Mouse (Mus musculus) lung, adult 18-20 months (tissue): Measurements from ENCODE around the gene Csf1.
A peak's percentile ranks its signal among the peaks of the same experiment; 100 is the strongest.
"Not testable (repeated sequence)": the region's sequence is repeated elsewhere in the genome, so short reads cannot be mapped to it uniquely, and the experiment has no call there.

Experiments
- DNase-seq, 2 experiments: peaks; one replicate each; pipeline ENCODE4 v3.0.0; 2022; ENCODE audit warnings: mixed read lengths in 2 of 2

Csf1 gene

GRCm38 (mm10) chr3:107746026-107746425 lies 14.2 kb downstream of the Csf1 start:
- no peak for DNase-seq

- no peak for DNase-seq
These were observed 16.6 kb downstream of the Csf1 start for GRCm38 (mm10) chr3:107743650-107744049.

DNA sequence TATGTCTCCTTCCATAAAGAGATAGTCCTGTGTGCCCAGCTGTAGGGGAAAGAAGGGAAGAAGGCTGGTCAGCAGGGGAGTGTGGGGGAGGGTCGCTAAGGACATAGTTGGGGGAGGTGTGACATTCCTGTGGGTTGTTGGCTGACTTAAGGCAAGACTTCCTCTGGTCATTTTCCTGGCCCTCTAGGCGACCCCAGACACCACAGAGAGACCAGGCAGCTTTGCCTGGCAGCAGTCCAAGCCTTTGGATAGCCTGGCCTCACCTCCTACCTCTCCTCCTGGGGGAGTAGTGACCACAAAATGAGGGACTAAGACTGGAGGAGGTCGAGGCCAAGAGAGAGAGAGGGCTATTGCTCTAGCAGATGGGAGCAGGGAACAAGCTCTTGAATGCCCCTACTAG lies 17.2 kb downstream of the Csf1 start:
- no peak for DNase-seq

- DNase-seq: no peak
These were observed 18.1 kb downstream of the Csf1 start for GRCm38 (mm10) chr3:107742071-107742710.

DNA sequence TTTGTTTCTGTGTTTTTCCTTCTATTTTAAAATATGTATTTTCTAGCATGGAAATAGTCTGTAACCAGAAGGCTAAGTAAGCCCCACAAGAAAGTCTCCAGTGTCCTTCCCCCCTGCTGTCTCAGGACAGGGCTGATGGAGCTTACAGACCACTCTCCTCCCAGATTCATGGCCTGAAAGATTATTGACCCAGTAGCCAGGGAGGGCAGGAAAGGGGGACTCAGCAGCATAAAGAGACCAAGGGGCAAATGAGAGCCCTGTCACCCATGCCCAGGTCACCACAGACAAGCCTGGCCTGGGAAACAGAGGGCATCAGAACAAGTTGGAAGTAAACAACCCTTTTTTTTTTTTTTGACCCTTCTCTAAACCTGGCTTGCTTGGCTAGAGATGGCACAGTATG lies 18.9 kb downstream of the Csf1 start:
- DNase-seq: no peak

- no peak for DNase-seq
These were observed 19.6 kb downstream of the Csf1 start for GRCm38 (mm10) chr3:107740578-107741207.

DNA sequence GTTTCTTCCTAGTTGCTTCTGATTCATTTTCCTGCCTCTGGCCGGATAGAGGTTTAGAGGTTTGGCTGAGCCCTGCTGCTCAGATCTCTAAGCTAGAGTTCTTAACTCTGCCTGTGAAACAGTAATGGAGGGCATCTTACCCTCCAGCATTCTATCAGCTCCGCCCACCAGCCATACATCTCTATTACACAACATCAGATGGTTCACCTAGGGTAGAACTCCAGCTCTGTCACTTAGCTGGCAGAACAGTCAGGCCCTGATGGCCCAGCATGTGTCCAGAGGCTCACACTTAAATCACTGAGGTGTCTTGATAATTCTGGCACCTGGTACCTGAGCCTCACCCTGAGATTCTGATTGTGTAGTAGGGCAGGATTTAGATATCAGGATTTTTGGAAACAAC lies 20.3 kb downstream of the Csf1 start:
- no peak for DNase-seq

- no peak for DNase-seq
These were observed 20.8 kb downstream of the Csf1 start for GRCm38 (mm10) chr3:107739456-107739855.

- no peak for DNase-seq
These were observed 21.6 kb downstream of the Csf1 start for GRCm38 (mm10) chr3:107738620-107739019.

DNA sequence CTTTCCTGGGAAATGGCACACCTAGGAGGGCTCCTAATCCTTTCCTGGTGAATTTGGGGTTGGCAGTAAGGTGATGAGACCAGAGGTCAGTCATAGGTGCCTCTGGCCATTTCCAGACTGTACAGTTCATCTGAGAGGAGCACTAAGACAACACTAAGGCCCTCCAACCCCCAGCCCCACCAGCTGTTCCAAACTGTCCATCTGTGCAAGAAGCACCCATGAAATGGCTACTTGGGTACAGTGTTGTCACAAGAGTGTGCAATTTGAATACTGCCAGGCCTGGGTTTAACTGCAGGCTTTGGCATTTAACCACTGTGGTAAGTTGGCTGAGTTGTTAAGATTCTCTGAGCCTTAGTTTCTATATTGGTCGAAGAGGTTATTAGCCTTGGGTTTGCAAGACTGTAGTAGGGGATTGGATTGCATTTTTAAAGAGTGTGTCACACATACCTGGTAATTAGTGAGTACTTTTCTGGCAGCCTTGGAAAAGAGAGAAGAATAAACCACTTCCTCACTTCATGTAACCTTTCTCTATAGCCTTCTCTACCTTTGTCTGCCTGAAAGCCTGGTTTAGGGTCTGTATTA lies 22.6 kb downstream of the Csf1 start:
- no peak for DNase-seq

DNA sequence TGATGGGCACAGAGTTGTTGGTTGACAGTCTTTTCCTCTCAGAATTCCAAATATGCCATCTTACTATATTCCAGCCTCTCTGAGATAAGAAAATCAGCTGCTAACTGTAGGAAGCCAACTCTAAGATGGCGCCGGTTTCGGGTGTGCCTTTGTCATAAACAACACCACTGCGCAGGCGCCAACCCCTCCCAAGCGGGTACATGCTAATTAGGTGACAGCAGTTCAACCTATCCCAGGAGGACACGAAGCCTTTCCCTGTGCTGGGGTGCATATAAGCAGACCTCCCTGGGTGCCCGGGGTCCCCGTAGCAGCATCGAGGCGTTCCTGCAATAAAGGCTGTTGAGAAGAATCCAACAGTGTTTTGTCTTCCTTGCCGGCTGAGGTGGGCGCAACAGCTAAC lies 24.6 kb downstream of the Csf1 start:
- not testable (repeated sequence) for DNase-seq

GRCm38 (mm10) chr3:107733329-107733728 lies 26.9 kb downstream of the Csf1 start:
- no peak for DNase-seq

DNA sequence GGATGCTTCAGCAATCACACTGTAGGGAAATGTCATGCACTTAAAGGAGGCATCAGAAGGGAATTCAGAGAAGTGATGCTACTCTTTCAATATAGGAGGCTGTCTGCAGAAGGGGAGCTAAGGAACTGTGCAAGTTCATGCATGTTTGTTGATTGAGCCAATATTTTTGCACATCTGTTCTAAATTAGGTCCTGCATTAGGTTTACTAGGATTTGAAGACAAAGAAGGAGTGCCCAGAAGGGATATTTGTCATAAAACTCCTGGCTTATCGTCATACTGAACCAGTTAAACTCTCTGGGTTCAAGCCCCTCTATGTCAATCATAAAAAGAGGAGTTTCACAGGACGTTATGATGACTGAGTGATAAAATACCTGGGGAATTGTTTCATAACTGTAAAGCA lies 30.0 kb downstream of the Csf1 start:
- no peak for DNase-seq

DNA sequence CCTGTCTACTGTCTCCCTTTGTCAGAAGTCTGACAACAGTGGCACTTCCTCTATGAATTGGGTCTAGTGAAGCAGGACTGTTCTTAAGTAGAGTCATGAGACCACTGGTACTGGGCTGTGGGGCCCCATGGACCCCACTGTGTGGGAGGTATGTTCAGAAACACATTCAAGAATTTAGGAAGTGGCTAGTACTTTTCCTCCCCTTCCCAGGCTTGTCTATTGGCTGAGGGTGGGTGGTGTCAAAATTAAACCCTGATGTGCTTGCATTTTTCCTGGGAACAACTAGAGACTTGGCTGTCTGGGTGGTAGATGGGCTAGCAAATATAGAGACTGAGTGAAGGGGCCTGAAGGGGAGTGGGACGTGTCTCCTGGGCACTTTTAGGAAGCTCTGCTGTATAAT lies 31.8 kb downstream of the Csf1 start:
- DNase-seq: no peak

DNA sequence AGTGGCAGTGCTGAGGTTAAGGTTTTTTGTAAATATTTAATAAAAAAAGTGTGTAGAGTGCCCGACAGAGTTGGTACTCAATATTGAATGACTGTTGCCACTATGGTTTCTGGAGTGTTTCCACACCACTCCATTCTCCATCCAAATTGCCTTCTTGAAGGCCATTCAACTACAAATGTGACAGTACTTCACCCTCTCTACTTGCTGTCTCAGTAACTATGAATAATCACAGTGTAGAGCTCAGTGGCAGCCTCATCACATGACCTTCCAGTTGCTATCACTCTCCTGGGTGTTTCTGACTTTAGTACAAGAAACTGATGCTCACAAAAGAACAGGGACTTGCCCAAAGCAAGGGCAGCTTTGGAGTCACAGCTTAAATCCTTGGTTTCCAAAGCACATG lies 44.3 kb downstream of the Csf1 start:
- peak; percentile 17 to 50 for DNase-seq

GRCm38 (mm10) chr3:107714276-107714933 lies 45.9 kb downstream of the Csf1 start:
- no peak for DNase-seq

- DNase-seq: no peak
These were observed 48.2 kb downstream of the Csf1 start for GRCm38 (mm10) chr3:107712081-107712480.

GRCm38 (mm10) chr3:107709156-107709555 lies 51.1 kb downstream of the Csf1 start:
- no peak for DNase-seq

GRCm38 (mm10) chr3:107707239-107707638 lies 53.0 kb downstream of the Csf1 start:
- DNase-seq: no peak

DNA sequence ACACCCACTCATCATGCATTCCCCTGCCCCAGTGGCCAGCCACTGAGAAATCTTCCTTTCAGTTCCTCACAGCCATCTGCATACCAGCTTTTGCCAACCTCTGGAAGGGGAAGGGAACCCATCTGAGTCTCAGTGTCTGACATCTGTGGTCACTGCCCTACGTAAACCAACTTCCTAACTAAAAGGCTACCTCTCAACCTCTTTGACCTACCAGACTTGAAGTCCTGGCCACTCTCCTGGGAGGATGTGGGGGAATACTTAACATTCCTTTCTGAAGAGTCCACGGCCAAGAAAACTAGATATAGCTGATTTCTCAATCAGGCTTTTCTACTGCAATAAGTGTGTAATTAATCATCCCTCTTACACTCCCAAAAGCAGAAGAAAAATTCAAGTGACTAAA lies 54.1 kb downstream of the Csf1 start:
- peak; percentile 13 to 21 for DNase-seq

DNA sequence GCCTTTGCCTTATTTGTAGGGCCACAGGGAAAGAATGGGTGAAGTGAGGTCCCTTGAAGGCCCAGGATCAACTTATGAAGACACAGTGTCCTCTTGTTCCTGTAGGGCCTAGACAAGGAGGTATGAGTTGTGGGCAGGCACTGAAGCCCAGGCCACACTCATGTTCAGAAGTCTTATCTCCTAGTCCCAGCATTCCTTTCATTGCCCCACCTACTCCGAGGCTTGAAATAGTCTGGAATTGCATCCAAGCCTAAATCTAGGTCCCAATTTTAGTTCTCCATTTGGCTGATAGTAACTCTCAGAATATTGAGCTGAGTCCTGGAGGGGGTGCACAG lies 55.9 kb downstream of the Csf1 start:
- no peak for DNase-seq

DNA sequence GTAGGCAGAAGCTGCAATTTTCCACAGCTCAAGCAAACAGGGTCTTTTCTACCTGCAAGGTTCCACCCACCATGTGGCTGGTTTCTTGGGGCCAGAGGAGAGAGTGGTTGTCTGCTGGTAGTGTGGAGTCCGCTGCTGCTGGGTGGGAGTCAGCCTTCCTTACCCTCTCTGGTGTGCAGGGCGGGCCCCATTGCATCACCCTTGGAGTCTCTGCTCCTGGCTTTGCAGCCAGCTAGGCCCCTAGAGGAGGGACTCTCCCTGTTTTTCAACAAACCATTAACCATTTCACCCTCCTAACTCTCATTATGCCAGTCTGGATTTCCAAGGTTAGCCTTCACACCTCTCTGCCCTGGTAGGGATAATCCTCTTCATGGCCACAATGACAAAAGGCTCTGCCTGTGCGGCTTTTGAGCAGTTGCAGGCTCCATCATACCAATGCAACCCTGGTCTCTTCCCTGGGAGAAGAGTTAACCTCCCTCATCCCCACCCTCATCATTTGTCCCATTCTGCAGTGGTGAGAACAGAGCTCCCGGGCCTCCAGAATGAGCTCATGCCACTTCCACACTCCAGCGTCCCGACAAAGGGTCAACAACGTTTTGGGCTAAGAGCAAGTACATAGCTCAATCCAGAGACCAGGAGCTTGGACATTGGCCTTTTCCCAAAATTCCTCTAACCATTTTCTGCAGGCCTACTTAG lies 56.4 kb downstream of the Csf1 start:
- DNase-seq: peak; percentile 18 to 46

GRCm38 (mm10) chr3:107701767-107702394 lies 58.4 kb downstream of the Csf1 start:
- no peak for DNase-seq
